Mouse (Mus musculus) liver, postnatal 0 days (tissue): Measurements from ENCODE around the gene Satb2.

Source experiments
- CTCF ChIP-seq: sonication (generic); IDR thresholded peaks from 2 replicates; pipeline ENCODE4 v1.5.1; 2016; ENCODE audit warnings: antibody characterized with exemption, low read depth
- EP300 ChIP-seq: IDR thresholded peaks from 2 replicates; pipeline ENCODE4 v1.6.1; 2016; ENCODE audit warnings: antibody characterized with exemption, low read depth, mild to moderate bottlenecking

DNA sequence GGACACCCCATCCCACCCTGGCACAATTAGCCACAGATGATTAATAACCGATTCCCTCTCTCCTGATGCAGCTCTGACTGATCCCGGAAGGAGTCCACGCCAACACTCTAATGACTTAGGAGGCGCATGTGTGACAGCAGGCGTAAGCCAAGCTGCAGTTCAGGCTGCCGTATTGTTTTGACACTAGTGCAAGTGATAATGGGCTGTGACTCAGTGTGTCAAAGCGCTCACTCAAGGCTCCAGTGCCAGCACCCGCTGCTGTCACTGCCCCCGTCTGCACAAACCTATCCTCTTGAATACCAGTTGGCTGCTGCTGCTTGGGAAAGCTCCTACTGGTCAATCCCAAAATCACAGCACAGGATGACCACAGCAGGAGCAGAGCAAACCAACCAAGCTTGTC lies 49.7 kb downstream of the Satb2 start:
- TF ChIP-seq CTCF (no peak), EP300 (no peak)
